ENCODE assay signal across 24 mouse cellular contexts in the genomic region with DNA sequence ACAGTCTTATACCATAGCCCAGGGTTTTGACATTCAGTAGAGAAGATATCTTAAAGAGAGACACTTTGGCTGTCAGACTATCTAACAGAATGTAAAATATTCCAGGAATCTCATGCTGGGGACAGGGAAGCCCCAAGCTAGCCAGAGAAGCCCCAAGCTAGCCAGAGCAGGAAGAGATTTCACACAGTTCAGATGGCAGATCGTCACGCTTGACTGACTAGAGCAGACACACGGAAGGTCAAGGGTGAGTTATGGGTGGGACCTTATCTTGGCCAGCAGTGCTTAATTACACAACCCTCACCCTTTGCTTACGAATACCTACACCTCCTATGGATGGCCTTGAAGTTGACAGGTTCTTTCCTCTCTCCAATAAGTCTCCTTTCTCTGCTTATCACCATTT. TPM values are rescaled to one million over a fixed set of nuclear protein-coding genes. Genes with fewer than 3 reads are reported as not detected.
A peak's percentile ranks its signal among the peaks of the same experiment; 100 is the strongest.
DNase-seq lines count a peak whose midpoint lies in the region; ATAC-seq and TF ChIP-seq lines count a peak whose summit lies in the region.
"Had no signal": no experiment of that assay in that cellular context is flagged by ENCODE, and none has a peak within 500 bp of the region (broad histone marks: within the 10 kb centered on the region; RNA-seq: fewer than 3 reads in every experiment).

No protein-coding gene starts in this region.

- CTCF ChIA-PET in Patski (lab: Charles Lee): no interaction called here

- no peak overlapping the region for H3K9ac ChIP-seq in liver, adult 2 months (ENCODE audit: low read depth, low read length)
- no peak overlapping the region for H3K9ac ChIP-seq in liver, embryonic 11.5 days (ENCODE audit: low read depth, low read length)
- no peak overlapping the region for H3K9ac ChIP-seq in intestine, embryonic 16.5 days (ENCODE audit: low read depth, low read length)
- no peak overlapping the region for H3K9ac ChIP-seq in stomach, embryonic 16.5 days (ENCODE audit: low read length)
- no peak overlapping the region for H3K9ac ChIP-seq in hindbrain, postnatal 0 days (replicated peaks; ENCODE audit: low read length)
- H3K9ac ChIP-seq: embryonic facial prominence, embryonic 13.5 days; heart, embryonic 12.5 days; hindbrain, embryonic 14.5 days had no signal

- no peak overlapping the region for H3K27ac ChIP-seq in liver, adult 2 months (replicated peaks; ENCODE audit: insufficient read depth, low read depth, low read length)
- H3K27ac ChIP-seq in liver, embryonic 11.5 days (ENCODE audit: low read depth, low read length): no peak overlapping the region
- no peak overlapping the region for H3K27ac ChIP-seq in intestine, embryonic 16.5 days (ENCODE audit: low read length)
- no peak overlapping the region for H3K27ac ChIP-seq in stomach, embryonic 16.5 days (ENCODE audit: low read length)
- H3K27ac ChIP-seq in layer of hippocampus, adult 2 months: no peak overlapping the region
- no peak overlapping the region for H3K27ac ChIP-seq in hindbrain, postnatal 0 days
- H3K27ac ChIP-seq: embryonic facial prominence, embryonic 13.5 days; hindbrain, embryonic 14.5 days had no signal

- no peaks in the 10 kb centered on the region for H3K9me3 ChIP-seq in liver, embryonic 11.5 days (ENCODE audit: control insufficient read depth, low read length)
- H3K9me3 ChIP-seq in intestine, embryonic 16.5 days (ENCODE audit: control insufficient read depth, low read length): no peaks in the 10 kb centered on the region
- no peaks in the 10 kb centered on the region for H3K9me3 ChIP-seq in stomach, embryonic 16.5 days (replicated peaks; ENCODE audit: control insufficient read depth, low read length)
- H3K9me3 ChIP-seq in hindbrain, postnatal 0 days (ENCODE audit: low read length): no peaks in the 10 kb centered on the region
- H3K9me3 ChIP-seq: embryonic facial prominence, embryonic 13.5 days; heart, embryonic 12.5 days had no signal

- H3K79me2 ChIP-seq in liver, adult 2 months (ENCODE audit: control insufficient read depth, insufficient read depth, low read length): no peaks in the 10 kb centered on the region

- no peak for ATAC-seq in liver, embryonic 11.5 days (replicated peaks; ENCODE audit: low FRiP score)
- ATAC-seq in Patski: peak; percentile 31
- ATAC-seq in intestine, embryonic 16.5 days: peak; percentile 71
- 0 out of 2 replicates have a peak, but pooled peaks have one; percentile 21 for ATAC-seq in stomach, embryonic 16.5 days (ENCODE audit: insufficient read depth, low FRiP score)
- ATAC-seq in hindbrain, postnatal 0 days: no peak
- ATAC-seq: forebrain, embryonic 16.5 days had no signal

- TF ChIP-seq CTCF in liver, adult 2 months (IDR thresholded peaks at IDR 0.05; ENCODE audit: low read depth, low read length): no peak
- no peak for TF ChIP-seq CTCF in Patski (IDR thresholded peaks at IDR 0.05)
- TF ChIP-seq CTCF in layer of hippocampus, adult 2 months (conservative IDR thresholded peaks at IDR 0.05): no peak
- TF ChIP-seq CTCF in hindbrain, postnatal 0 days (IDR thresholded peaks at IDR 0.05; ENCODE audit: low read depth): no peak

- peak; percentile 52 for DNase-seq in liver, adult 2 months (ENCODE audit: extremely low read depth, low read depth, low spot score)
- no peak for DNase-seq in liver, embryonic 11.5 days (ENCODE audit: low spot score)
- no peak for DNase-seq in Patski (ENCODE audit: low read depth, low spot score)
- no peak for DNase-seq in layer of hippocampus, adult 2 months (ENCODE audit: low spot score in 2 of 2)
- no peak for DNase-seq in adrenal gland, postnatal 10 days
- DNase-seq in hindbrain, postnatal 0 days (ENCODE audit: low spot score): no peak
- DNase-seq: adrenal gland, postnatal 36 days; cerebellum, adult 18-20 months; cerebellum, postnatal 36 days; heart, postnatal 14 days; kidney, adult 8-10 months; kidney, postnatal 4 days; lung, postnatal 10 days; thymus, postnatal 36 days had no signal

- in situ Hi-C loops in Patski (cut with MboI; ENCODE audit: low pct_unique_long_range_greater_than_20kb): loop anchor here (25.0 kb wide), 1 partner anchor 586 kb away; no protein-coding TSS in a partner anchor

- no peak overlapping the region for H3K4me2 ChIP-seq in liver, embryonic 11.5 days
- H3K4me2 ChIP-seq in intestine, embryonic 16.5 days (ENCODE audit: low read depth, low read length): no peak overlapping the region
- H3K4me2 ChIP-seq in stomach, embryonic 16.5 days (ENCODE audit: low read depth, low read length): no peak overlapping the region
- H3K4me2 ChIP-seq in hindbrain, postnatal 0 days (ENCODE audit: low read depth, low read length): no peak overlapping the region
- H3K4me2 ChIP-seq: embryonic facial prominence, embryonic 13.5 days; heart, embryonic 12.5 days; hindbrain, embryonic 14.5 days had no signal

- WGBS in liver, adult 2 months: 30% methylated on average over 4 of the region's 4 CpGs
- 25% methylated on average over 4 of the region's 4 CpGs for WGBS in liver, embryonic 11.5 days
- whole genome bisulfite sequencing in intestine, embryonic 16.5 days: 38% methylated on average over 4 of the region's 4 CpGs
- WGBS in stomach, embryonic 16.5 days: 35% methylated on average over 4 of the region's 4 CpGs
- 63% methylated on average over 4 of the region's 4 CpGs for WGBS in hindbrain, postnatal 0 days

- no peak for TF ChIP-seq POLR2A in liver, adult 2 months (IDR thresholded peaks at IDR 0.05; ENCODE audit: extremely low read depth, insufficient read depth, low read length)

- H3K4me1 ChIP-seq in liver, adult 2 months (ENCODE audit: control insufficient read depth, insufficient read depth, low read length): peaks cover 3% of the 10 kb centered on the region; the same call in 1 of the 2 replicates
- H3K4me1 ChIP-seq in liver, embryonic 11.5 days (replicated peaks; ENCODE audit: control insufficient read depth, insufficient read depth, low read length): peaks cover 5% of the 10 kb centered on the region
- no peaks in the 10 kb centered on the region for H3K4me1 ChIP-seq in intestine, embryonic 16.5 days (ENCODE audit: control insufficient read depth, insufficient read depth, low read length)
- 0 out of 2 replicates have a peak, but pooled peaks cover 6% of the 10 kb centered on the region for H3K4me1 ChIP-seq in stomach, embryonic 16.5 days (ENCODE audit: control insufficient read depth, insufficient read depth, low read length)
- H3K4me1 ChIP-seq in hindbrain, postnatal 0 days (ENCODE audit: insufficient read depth, low read length): no peaks in the 10 kb centered on the region

- no peaks in the 10 kb centered on the region for H3K27me3 ChIP-seq in liver, adult 2 months (ENCODE audit: control insufficient read depth, insufficient read depth, low read length)
- no peaks in the 10 kb centered on the region for H3K27me3 ChIP-seq in liver, embryonic 11.5 days (replicated peaks; ENCODE audit: control insufficient read depth, insufficient read depth, low read length)
- no peaks in the 10 kb centered on the region for H3K27me3 ChIP-seq in Patski
- no peaks in the 10 kb centered on the region for H3K27me3 ChIP-seq in intestine, embryonic 16.5 days (replicated peaks; ENCODE audit: control insufficient read depth, insufficient read depth, low read length)
- H3K27me3 ChIP-seq in stomach, embryonic 16.5 days (ENCODE audit: control insufficient read depth, insufficient read depth, low read length): no peaks in the 10 kb centered on the region
- H3K27me3 ChIP-seq in hindbrain, postnatal 0 days (ENCODE audit: insufficient read depth, low read length): no peaks in the 10 kb centered on the region
- H3K27me3 ChIP-seq: embryonic facial prominence, embryonic 13.5 days; heart, embryonic 12.5 days had no signal

- no peaks in the 10 kb centered on the region for H3K36me3 ChIP-seq in liver, adult 2 months (ENCODE audit: control insufficient read depth, insufficient read depth, low read length)
- H3K36me3 ChIP-seq in liver, embryonic 11.5 days (ENCODE audit: control insufficient read depth, insufficient read depth, low read length): no peaks in the 10 kb centered on the region
- H3K36me3 ChIP-seq in intestine, embryonic 16.5 days (ENCODE audit: control insufficient read depth, insufficient read depth, low read length): no peaks in the 10 kb centered on the region
- H3K36me3 ChIP-seq in stomach, embryonic 16.5 days (ENCODE audit: control insufficient read depth, insufficient read depth, low read length): no peaks in the 10 kb centered on the region
- H3K36me3 ChIP-seq in hindbrain, postnatal 0 days (ENCODE audit: insufficient read depth, low read length): no peaks in the 10 kb centered on the region
- H3K36me3 ChIP-seq: embryonic facial prominence, embryonic 13.5 days; heart, embryonic 12.5 days had no signal

- POLR2A ChIA-PET in Patski (lab: Charles Lee): no interaction called here

- no peak overlapping the region for H3K4me3 ChIP-seq in liver, adult 2 months (ENCODE audit: insufficient read depth, low read depth, low read length)
- no peak overlapping the region for H3K4me3 ChIP-seq in liver, embryonic 11.5 days (ENCODE audit: low read depth, low read length)
- no peak overlapping the region for H3K4me3 ChIP-seq in intestine, embryonic 16.5 days (ENCODE audit: low read length)
- H3K4me3 ChIP-seq in stomach, embryonic 16.5 days (replicated peaks; ENCODE audit: low read length): no peak overlapping the region
- H3K4me3 ChIP-seq in layer of hippocampus, adult 2 months: no peak overlapping the region
- no peak overlapping the region for H3K4me3 ChIP-seq in hindbrain, postnatal 0 days (ENCODE audit: low read length)
- H3K4me3 ChIP-seq: embryonic facial prominence, embryonic 13.5 days; heart, embryonic 12.5 days had no signal

RNA-seq across cellular contexts. Expression of gene Slc28a3, which starts 12.1 kb away (rescaled TPM):
- total RNA-seq in liver, adult 2 months (2014; rRNA removed): not detected in 2 replicates
- not detected in 2 replicates for polyA plus RNA-seq in liver, adult 2 months (2012; rRNA removed)
- polyA plus RNA-seq in liver, embryonic 11.5 days (2014; fragmentation: Nextera tagmentation; extraction: Ambion mirVana): 0.08 TPM in 1 of 2 replicates, not detected in the other
- polyA plus RNA-seq in Patski (2021): 0.01 TPM
- polyA plus RNA-seq in intestine, embryonic 16.5 days (2015; fragmentation: Nextera tagmentation; extraction: Ambion mirVana): 0.32 and 0.43 TPM in 2 replicates
- 2.3 and 3.4 TPM in 2 replicates for polyA plus RNA-seq in stomach, embryonic 16.5 days (2015; fragmentation: Nextera tagmentation; extraction: Ambion mirVana)
- total RNA-seq in layer of hippocampus, adult 2 months (2021): under 1 TPM in 1 of 2 experiments, not detected in 1; 0.10 TPM
- total RNA-seq in adrenal gland, postnatal 10 days (2021): not detected
- total RNA-seq in hindbrain, postnatal 0 days (2014; rRNA removed): 0.58 TPM in 1 of 2 replicates, not detected in the other
- 0.25 and 0.33 TPM in 2 replicates for polyA plus RNA-seq in hindbrain, postnatal 0 days (2015; fragmentation: Nextera tagmentation; extraction: Ambion mirVana)
- total RNA-seq: adrenal gland, postnatal 36 days; gastrocnemius, postnatal 4 days; heart, postnatal 14 days; megakaryocyte-erythroid progenitor cell, adult 5-6 weeks; midbrain, postnatal 0 days had no signal
- polyA plus RNA-seq: C2C12; forebrain, embryonic 16.5 days; heart, embryonic 12.5 days; hindbrain, embryonic 14.5 days; midbrain, postnatal 0 days had no signal

Comparison
In these comparisons a context has a peak if more than half of its experiments do, and no peak if none do; other contexts are left out.
1. ATAC-seq: peak in Patski (single experiment), intestine, embryonic 16.5 days (single experiment) and stomach, embryonic 16.5 days (single experiment); none in liver, embryonic 11.5 days (single experiment) and hindbrain, postnatal 0 days (single experiment).